Mouse (Mus musculus) heart, postnatal 14 days (tissue): Measurements from ENCODE around the gene Rasgrf2. TPM values are rescaled to one million over a fixed set of nuclear protein-coding genes. Genes with fewer than 3 reads are reported as not detected.

Source experiments
- DNase-seq, 2 experiments: peaks; one replicate each; pipeline ENCODE4 v3.0.0; 2021 to 2022
- intact Hi-C: fragments of 180-260 bp; cut with DNase I; formaldehyde crosslinking; loops from one replicate; pipeline ENCODE4 v1.15.1; 2025
- total RNA-seq, 2 experiments: library from RNA; stranded (reverse); gene quantifications; 2 replicates each; pipeline ENCODE4 v1.2.3; 2021

The Rasgrf2 gene
- total RNA-seq, 2 experiments from 2014 or later = 5.4 to 6.3 TPM

- intact Hi-C loops = no loop called here
Measured at GRCm38 (mm10) chr13:92053001-92053400, 78.5 kb downstream of the Rasgrf2 start.

GRCm38 (mm10) chr13:92051216-92051615 lies 80.2 kb downstream of the Rasgrf2 start:
- intact Hi-C loops = no loop called here
- no peak for DNase-seq

More at GRCm38 (mm10) chr13:92053001-92053400, 78.5 kb downstream of the Rasgrf2 start:
- DNase-seq = no peak

- intact Hi-C loops = no loop called here
- DNase-seq = no peak
Measured at GRCm38 (mm10) chr13:92041584-92042563, 89.6 kb downstream of the Rasgrf2 start.

- DNase-seq = no peak
- intact Hi-C loops = no loop called here
Measured at GRCm38 (mm10) chr13:92030364-92031057, 100.9 kb downstream of the Rasgrf2 start.

- intact Hi-C loops = no loop called here
- DNase-seq = no peak
Measured at GRCm38 (mm10) chr13:92029666-92030065, 101.8 kb downstream of the Rasgrf2 start.

- DNase-seq = no peak
- intact Hi-C loops = no loop called here
Measured at GRCm38 (mm10) chr13:92027951-92028350, 103.5 kb downstream of the Rasgrf2 start.

- DNase-seq = no peak
- intact Hi-C loops = no loop called here
Measured at GRCm38 (mm10) chr13:92026651-92027050, 104.8 kb downstream of the Rasgrf2 start.

- intact Hi-C loops = no loop called here
- DNase-seq = no peak
Measured at GRCm38 (mm10) chr13:92025124-92025523, 106.3 kb downstream of the Rasgrf2 start.

- intact Hi-C loops = no loop called here
- no peak for DNase-seq
Measured at GRCm38 (mm10) chr13:92022202-92022601, 109.3 kb downstream of the Rasgrf2 start.

- intact Hi-C loops = no loop called here
Measured at GRCm38 (mm10) chr13:91996929-91997328, 134.5 kb downstream of the Rasgrf2 start.

GRCm38 (mm10) chr13:91991412-91991811 lies 140.0 kb downstream of the Rasgrf2 start:
- intact Hi-C loops = no loop called here
- DNase-seq = no peak

More at GRCm38 (mm10) chr13:91996929-91997328, 134.5 kb downstream of the Rasgrf2 start:
- DNase-seq = no peak

- intact Hi-C loops = no loop called here
- DNase-seq = no peak
Measured at GRCm38 (mm10) chr13:91990709-91991284, 140.7 kb downstream of the Rasgrf2 start.

GRCm38 (mm10) chr13:91988378-91988777 lies 143.1 kb downstream of the Rasgrf2 start:
- DNase-seq = no peak
- intact Hi-C loops = no loop called here

- DNase-seq = no peak
- intact Hi-C loops = no loop called here
Measured at GRCm38 (mm10) chr13:91986958-91987357, 144.5 kb downstream of the Rasgrf2 start.

- no peak for DNase-seq
- intact Hi-C loops = no loop called here
Measured at GRCm38 (mm10) chr13:91985915-91986589, 145.4 kb downstream of the Rasgrf2 start.

- DNase-seq = no peak
- intact Hi-C loops = no loop called here
Measured at GRCm38 (mm10) chr13:91985019-91985418, 146.4 kb downstream of the Rasgrf2 start.

GRCm38 (mm10) chr13:91982080-91982479 lies 149.4 kb downstream of the Rasgrf2 start:
- intact Hi-C loops = no loop called here

GRCm38 (mm10) chr13:91981414-91981813 lies 150.0 kb downstream of the Rasgrf2 start:
- DNase-seq = no peak
- intact Hi-C loops = no loop called here

More at GRCm38 (mm10) chr13:91982080-91982479, 149.4 kb downstream of the Rasgrf2 start:
- DNase-seq = no peak

- no peak for DNase-seq
- intact Hi-C loops = no loop called here
Measured at GRCm38 (mm10) chr13:91976971-91977370, 154.5 kb downstream of the Rasgrf2 start.

GRCm38 (mm10) chr13:91976541-91976940 lies 154.9 kb downstream of the Rasgrf2 start:
- no peak for DNase-seq
- intact Hi-C loops = no loop called here
